Mouse (Mus musculus) embryonic stem cell, embryonic (primary cell): ENCODE results near the gene Me3.

Experiments
- CTCF ChIA-PET, 4 experiments: fragments of 300-600 bp in 2 of 4; fragments of 350-600 bp in 2 of 4; sonication (Branson Sonifier 250); formaldehyde crosslinking; loops; one replicate each; lab custom pipeline; 2022; ENCODE audit warnings: inconsistent platforms in 2 of 4; lab: Charles Lee
- POLR2A ChIA-PET, 4 experiments: fragments of 300-600 bp in 2 of 4; fragments of 350-600 bp in 2 of 4; sonication (Branson Sonifier 250); formaldehyde crosslinking; loops; one replicate each; lab custom pipeline; 2022; ENCODE audit warnings: antibody characterized with exemption in 4 of 4, inconsistent platforms in 1 of 4; lab: Charles Lee

The Me3 gene

DNA sequence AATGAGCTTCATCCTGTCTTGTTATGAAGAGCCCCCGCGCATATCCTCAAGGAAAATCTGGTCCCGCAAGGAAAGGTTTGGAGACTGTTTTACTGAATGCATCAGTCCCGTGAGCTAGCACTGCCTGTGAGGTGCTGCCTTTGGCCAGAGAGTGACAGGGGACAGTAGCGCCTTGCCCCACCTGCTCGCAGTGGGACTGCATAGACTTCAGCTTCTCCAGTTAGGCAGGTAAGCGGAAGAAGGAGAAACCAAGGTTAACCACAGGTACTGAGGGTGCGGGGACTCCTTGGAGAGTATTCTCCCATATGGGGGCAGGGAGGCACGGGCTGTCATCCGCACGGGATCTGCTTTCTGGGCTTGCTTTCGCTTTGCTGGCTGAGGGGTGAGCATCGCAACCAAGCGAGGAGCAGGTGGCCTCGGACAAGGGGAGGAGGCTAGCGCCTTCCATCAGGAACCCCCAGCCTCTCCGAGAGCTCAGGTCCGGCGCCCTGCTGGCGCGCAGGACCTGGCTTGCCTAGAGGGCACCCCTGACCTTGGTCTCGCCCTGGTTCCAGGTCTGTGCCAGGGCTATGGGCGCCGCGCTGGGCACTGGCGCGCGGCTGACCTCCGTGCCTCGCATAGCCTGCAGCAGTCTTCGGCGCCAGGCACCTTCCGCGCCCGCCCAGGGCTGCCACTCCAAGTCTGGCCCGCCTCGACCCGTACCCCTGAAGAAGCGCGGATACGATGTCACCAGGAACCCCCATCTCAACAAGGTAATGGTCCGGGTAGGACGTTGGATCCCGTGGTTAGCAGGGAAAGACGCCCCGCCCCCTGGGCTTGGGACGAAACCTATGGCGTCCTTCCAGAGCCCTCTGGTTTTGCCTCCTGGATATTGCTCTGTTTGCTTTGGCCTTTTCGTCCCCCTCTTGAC lies at the start of gene Me3:
Gene Me3 (plus strand): TSS at position 51 of the 910 bp plus-strand sequence.
- ChIA-PET CTCF (no interaction called here), POLR2A (no interaction called here)

DNA sequence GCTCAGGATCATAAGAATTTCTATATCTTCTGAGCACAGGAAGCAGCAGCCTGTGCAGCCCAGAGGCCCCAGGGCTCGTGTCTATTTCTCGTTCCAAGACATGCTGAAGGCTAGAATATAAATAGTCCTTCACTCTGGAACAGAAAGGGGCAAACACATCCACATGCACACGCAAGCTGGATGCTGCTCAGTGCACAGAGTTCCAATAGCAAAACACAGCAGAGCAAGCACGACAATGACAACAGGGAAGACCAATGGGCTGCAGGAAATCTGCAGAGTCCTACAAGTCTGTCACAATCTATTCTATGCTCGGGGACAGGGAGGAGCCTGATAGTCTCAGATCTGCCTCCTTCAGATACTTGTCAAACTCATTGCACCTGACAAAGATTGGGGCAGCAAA lies 42.2 kb upstream of the Me3 start:
- CTCF ChIA-PET: no interaction called here
- POLR2A ChIA-PET: no interaction called here

DNA sequence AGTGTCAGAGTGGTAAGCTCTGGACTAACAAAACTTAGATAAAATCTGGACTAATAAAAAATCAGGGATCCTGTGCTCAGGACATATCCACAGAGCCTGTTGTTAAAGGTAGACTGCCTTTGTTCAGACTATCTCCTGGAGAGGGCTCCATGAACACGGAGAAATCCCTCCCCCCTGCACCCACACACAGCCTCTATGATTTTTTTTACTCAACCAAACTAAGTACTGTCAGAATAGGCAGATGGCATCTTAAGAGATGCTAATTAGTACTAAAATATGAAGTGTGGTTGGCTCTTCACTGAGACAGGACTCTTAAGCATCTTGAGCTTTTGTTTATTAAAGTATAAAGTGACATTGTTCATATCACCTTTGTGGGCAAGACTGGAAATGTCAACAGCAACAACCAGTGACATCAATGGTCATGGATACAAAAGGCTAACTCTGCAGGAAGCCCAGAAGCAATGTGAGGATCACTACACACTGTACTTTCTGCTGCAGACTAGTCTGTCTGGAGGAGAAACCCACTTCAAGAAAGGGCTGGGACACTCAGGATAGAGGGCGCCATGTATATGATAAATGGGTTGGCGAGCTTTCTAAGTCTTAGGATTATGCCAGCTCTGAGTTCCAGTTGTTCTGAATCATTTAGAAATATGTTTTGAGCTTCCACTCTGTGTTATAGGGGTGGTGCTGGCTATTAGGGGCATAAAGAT lies 41.5 kb upstream of the Me3 start:
- CTCF ChIA-PET: no interaction called here

DNA sequence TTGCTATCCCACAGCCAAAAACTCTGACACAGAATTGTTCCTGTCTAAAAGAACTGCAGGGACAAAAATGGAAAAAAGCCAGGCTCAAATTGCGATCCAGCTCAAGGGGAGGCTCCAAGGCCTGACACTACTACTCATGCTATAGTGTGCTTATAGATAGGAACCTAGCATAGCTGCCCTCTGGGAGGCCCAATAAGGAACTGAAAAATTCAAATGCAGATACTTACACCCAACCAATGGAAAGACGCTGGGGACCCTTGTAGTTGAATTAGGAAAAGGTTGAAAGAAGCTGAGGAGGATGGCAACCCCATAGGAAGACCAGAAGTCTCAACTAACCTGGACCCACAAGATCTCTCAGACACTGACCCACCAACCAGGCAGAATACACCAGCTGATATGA lies 36.4 kb upstream of the Me3 start:
- POLR2A ChIA-PET: no interaction called here
- CTCF ChIA-PET: no interaction called here

More for the DNA sequence above, 41.5 kb upstream of the Me3 start:
- POLR2A ChIA-PET: no interaction called here

DNA sequence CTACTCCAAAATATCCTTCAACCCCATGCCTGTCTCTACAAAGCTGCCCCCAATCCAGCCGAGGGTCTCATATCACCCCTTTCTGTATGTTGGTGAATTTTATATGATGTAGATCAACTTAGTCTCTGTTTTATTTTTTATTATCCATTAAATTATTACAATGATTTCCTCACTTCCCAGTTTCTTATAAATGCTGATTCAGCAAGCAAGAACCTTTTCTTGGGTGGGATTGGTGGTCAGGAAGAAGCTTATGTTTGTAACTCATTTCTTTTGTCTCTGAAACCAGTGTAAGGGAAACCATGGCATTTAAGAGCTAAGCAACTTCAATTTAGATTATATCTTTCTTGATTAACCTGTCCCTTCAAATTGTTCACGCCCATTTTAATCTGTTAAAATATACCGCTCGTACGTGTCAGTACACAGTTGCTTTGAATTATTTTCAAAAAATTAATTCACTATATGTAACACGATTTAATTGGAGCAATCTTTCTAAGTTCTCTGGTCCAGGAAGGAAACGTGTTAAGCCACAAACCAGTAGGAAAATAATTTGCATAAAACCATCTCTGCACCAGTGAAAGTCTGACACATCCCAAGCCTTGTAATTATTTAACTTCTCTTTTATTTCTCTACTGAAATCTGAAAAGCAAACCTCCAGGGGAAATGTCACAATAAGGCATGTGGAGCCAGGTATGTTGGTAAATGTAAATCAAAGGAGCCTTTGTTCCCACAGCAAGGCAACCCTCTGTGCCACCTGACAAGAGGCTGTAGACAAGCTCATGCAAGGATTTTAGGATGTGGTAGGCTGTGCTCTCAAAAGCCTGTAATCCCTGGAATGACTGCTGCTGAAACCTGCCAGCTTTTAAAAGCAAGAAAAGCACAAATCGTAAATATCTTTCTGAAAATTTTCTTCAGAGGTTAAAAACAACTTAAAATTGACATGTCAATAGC lies 26.3 kb upstream of the Me3 start:
- CTCF ChIA-PET: no interaction called here
- POLR2A ChIA-PET: no interaction called here

DNA sequence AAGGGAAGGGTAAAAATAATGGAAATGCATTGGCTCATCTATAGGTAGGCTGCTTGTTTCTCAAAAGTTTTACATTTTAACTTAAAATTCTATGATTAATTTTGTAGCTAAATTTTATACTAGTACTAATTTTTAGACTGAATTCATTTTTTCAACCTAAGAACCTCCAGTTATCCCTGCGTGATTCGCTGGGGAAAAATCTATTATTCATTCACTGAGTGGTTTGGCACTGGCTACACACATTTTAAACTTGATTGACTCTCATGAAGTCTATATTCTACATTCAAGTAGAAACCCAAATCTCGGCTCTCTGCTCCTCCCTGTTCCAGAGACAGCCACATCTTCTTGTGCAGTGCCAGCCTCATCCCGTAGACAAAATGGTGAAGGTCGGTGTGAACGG lies 24.9 kb upstream of the Me3 start:
- ChIA-PET POLR2A (no interaction called here), CTCF (no interaction called here)

DNA sequence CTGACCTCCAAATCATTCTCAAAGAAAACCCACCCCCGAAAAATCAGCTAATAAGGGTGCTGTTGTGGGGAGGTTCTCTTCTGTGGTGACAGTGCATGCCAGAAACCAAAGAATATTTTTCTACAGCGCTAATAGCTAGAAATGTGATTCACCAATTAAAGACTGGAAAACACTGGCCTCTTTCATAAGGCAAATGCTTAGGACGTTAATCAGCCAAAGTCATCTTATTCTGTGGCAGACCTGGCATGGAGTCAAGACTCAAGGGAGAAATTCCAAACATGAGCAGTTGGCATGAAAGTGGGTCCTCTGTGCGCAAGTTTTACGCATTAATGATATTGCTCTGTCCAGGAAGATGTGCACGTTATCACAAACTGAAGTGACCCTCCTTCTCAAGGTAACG lies 21.0 kb upstream of the Me3 start:
- ChIA-PET CTCF (no interaction called here), POLR2A (no interaction called here)

DNA sequence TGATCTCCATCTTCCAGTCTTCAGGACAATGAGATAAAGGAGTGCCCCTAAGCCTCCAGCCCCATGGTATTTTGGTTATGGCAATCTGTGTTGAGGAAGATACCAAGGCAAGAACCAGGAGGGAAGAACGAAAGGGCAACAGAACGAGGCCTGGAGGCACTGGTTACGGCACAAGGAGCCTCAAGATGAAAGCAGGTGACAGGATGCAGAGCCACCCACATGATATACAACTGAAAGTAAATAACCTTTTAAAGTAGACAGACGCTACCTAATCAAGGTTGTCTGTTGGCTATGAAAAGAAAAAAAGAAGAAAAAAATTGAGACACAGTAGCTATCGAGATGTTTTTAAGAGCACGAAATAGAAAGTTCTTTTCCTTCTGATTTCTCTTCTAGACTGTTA lies 16.0 kb upstream of the Me3 start:
- CTCF ChIA-PET: no interaction called here
- POLR2A ChIA-PET: no interaction called here

DNA sequence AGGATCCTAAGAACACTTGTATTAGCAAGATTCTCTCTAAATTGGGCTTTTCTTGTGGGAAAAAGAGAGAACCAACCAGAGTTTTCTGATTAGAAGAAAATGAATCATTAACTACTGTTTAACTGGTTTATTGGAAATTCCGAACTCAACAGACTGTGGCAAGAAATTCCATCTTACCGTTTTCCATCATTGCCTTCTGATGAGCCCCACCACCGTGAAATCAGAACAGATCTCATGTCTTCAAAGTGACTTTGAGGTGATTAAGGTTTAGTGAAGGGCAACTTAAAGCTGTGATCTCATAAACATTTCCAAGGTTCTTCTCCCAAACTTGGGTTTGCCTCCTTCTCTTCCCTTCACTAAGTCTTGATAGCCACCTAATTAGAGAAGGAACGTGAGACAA lies 8.9 kb upstream of the Me3 start:
- POLR2A ChIA-PET: no interaction called here

DNA sequence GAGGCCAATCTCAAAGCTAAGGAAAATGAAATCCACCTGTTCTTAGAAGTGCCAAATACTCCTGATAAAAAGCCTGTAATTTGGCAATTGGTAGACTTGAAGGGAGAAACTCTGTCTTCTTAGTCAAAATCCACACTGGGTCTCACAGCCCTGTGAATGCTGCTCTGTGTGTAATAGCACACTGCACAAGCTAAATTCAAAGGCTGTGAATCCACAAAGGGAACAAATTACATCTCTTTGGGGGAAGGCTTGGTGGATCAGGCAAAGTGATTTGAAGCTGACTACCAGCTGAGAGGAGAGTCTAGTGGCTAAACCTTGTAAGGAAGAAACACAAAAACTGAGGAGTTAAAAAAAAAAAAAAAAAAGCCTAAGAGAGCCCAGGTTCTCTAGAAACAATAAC lies 4.8 kb upstream of the Me3 start:
- CTCF ChIA-PET: no interaction called here
- POLR2A ChIA-PET: interaction anchor here in 1 of 4 experiments (0.7 kb wide), 1 partner anchor 97 kb away, joined by 3 read pairs; no protein-coding TSS in a partner anchor

More for the DNA sequence above, 8.9 kb upstream of the Me3 start:
- CTCF ChIA-PET: no interaction called here

DNA sequence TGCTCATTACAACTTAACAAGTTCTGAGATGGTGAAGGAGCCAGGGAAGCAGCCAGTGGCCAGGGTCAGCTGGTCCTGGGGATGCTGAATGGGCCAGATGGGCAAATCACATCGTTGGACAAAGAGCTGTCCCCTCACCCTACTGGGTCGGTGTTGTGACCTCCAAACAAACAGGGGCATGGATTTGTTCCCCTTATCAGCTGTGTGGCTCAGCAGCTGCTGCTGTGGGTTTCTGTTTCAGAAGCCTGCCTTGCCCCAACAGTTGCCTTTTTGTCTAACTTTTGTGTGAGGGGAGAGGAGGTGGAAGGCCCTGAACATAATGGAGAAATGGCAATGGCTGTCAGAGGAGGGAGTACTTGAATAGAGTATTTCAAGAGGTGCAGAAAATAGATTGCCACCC lies 4.2 kb upstream of the Me3 start:
- POLR2A ChIA-PET: no interaction called here
- CTCF ChIA-PET: no interaction called here

DNA sequence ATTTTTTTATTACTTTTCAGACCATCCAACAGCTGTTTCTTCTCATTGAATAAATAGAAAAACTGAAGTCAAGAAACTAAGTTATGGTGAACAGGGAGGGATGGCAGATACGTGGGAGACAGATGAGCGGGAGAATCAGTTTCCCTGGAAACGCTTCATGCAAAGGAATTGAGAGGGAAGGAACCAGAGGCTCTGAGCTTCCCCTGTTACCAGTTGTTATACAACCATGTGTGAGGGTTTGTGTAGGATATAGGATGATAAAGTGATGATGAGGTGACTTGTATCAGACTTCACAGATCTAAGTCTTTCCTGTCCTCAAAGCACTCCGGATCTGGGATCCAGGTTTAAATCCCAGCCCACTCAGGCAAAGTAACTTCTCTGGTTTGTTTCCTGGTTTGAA lies 3.2 kb upstream of the Me3 start:
- ChIA-PET POLR2A (no interaction called here), CTCF (interaction anchor here in 1 of 4 experiments (0.6 kb wide), 1 partner anchor 129 kb away, joined by 3 read pairs; no protein-coding TSS in a partner anchor)

DNA sequence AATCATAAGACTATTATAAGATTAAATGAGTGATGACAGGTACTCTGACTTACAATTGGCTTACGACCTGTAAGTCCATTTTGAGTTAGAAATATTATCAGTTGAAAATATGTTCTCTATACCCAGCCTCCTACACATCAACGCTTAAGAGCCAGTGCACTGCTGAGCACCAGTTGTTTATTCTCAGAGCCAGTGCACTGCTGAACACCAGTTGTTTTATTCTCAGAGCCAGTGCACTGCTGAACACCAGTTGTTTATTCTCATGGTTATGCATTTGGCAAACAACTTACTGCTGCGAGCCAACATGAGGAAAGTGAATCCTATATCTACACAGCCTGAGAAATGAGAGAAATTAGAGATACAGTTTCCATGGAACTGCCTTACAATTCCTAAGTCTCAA lies 2.3 kb upstream of the Me3 start:
- POLR2A ChIA-PET: no interaction called here

DNA sequence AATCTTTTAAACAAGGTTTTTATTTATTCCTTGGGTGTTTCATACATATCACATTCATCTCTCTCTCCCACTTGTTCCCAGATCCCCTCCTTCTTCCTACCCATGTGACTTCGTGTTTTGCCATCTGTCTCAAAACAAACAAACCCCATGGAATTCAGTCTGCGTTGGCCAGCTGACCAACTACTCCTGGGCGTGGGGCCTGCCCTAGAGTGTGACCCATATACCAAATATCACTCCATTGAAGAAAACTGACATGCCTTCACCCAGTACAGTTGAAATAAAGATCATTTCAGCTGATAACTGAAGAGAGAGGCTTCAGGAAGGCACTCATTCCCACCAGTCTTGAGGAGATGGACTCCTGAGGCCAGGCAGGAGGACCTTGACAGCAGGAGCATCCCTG lies 1.4 kb upstream of the Me3 start:
- POLR2A ChIA-PET: interaction anchor here in 1 of 4 experiments (0.9 kb wide), 1 partner anchor 10 kb away, joined by 3 read pairs; no protein-coding TSS in a partner anchor
- CTCF ChIA-PET: no interaction called here

More for the DNA sequence above, 2.3 kb upstream of the Me3 start:
- CTCF ChIA-PET: interaction anchor here in 1 of 4 experiments (0.6 kb wide), 1 partner anchor 130 kb away, joined by 3 read pairs; no protein-coding TSS in a partner anchor

DNA sequence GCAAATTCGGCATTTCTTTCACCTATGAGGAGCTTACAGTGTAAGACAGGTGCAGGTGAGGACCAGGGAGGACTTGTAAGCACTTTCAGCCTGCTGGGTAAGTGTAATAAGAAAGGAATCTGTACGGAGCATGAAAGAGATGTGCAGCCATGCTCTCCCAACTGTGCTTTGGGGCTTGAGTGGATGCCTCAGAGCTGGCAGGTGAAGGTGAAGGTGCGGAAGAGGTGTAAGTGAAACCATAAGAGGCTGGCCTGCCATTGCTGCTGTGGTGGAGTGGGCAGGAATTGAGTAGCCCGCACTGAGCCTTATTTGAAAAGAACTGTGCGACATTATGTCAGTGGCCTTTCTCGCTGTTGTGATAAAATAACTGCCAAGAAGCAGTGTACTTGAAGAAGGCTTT lies 8.3 kb downstream of the Me3 start:
- ChIA-PET POLR2A (no interaction called here), CTCF (no interaction called here)

DNA sequence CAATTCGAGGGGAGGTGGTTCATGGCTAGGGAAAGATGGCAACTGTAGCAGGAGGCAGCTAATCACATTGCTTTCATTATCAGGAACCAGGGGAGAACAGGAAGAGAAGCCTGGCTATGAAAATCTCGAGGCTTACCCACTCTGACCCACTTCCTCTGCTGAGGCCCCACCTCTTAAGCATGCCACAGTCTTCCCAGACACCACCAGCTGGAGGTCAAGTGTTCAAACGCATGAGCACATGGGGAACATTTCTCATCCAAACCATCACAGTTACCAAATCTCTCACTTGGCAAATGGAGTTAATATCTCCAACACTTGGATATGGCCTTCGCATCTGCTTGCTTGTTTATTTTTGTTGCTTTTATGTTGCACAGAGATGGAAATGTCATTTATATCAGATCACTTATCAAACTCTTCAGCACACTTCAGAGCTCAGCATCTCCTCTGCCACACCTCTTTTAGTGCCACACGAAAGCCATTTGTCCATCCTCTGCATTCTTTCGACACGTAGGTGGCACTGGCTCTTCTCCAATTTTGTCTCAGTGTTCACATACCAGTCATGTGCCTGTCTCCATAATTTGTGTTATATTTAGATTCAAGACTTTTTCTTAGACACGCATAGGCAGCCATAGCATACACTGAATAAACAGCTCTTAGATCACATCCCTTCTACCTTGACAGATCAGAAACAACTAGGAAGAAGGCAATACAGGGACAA lies 8.9 kb downstream of the Me3 start:
- ChIA-PET CTCF (no interaction called here), POLR2A (no interaction called here)

DNA sequence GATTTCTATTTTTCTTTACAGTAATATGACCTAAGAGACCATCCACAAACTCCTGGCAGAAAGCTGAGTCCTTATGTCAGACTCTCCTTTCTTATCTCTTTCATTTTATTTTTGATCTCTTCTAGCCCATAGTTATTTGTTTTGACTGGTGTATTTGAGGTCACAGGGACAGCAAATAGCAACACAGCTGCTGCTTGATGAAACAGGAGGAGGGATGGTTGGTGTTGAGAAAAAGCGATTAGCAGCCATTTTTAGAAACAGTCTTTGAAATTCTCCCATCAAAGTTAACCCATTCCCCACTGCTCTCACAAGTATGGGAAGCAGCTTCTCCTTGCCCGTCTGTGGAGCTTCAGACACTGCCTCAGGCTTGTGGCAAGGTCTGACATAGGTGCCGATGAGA lies 12.8 kb downstream of the Me3 start:
- ChIA-PET POLR2A (interaction anchor here in 1 of 4 experiments (0.6 kb wide), 1 partner anchor 51 kb away, joined by 3 read pairs; no protein-coding TSS in a partner anchor), CTCF (no interaction called here)

DNA sequence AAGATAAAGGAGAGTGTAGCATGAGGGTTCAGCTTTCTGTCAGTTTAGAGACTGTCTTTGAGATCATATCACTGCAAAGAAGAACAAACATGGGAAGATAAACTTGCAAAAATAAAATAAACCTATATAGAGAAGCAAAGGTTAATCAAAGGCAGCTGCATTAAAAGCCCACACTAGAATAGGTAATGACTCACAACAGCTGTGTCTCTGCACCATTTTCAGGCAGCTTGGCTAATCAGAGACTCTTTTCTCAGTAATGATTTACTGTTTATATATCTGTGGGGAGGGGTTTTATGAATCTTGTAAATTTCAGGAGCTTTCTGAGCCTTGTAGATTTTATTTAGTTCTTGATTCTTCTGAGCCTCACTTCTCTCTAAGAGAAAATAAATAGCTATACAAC lies 15.7 kb downstream of the Me3 start:
- CTCF ChIA-PET: no interaction called here
- POLR2A ChIA-PET: interaction anchor here in 2 of 4 experiments (0.6 to 1.3 kb wide), 2 partner anchors 10 to 583 kb away, joined by 3 to 4 read pairs; no protein-coding TSS in a partner anchor

DNA sequence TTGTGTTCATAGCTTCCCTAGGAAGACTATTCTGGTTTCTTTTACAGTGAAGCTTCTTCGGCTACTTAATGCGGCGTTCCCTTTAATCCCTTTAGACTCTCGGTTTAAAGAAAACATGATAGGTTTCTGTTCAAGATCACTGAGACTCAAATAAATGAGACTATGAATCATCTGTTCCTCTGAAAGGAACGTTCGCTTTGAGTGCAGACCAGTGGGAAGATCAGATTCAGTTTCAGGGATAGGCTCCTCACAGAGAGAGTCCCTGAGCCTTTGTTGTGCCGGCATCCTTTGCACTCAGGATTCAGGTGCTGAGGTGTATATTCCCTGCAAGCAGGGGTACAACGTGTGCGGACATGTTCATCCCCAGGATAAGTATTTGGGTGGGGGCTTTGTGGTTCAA lies 25.0 kb downstream of the Me3 start:
- CTCF ChIA-PET: no interaction called here
- POLR2A ChIA-PET: no interaction called here
